Mouse (Mus musculus) activated CD4-positive, CD25-positive, alpha-beta regulatory T cell, adult 9 weeks (primary cell): ENCODE data around the gene Rab11a. TPM values are rescaled to one million over a fixed set of nuclear protein-coding genes. Genes with fewer than 3 reads are reported as not detected.

Experiments used
- polyA plus RNA-seq: library from polyadenylated mRNA; unstranded; fragments of 100-300 nt; shearing (Covaris generic); gene quantifications from one replicate; pipeline ENCODE4 v1.2.1, GENCODE M21; 2017

Gene Rab11a
- 286 TPM for polyA plus RNA-seq

DNA sequence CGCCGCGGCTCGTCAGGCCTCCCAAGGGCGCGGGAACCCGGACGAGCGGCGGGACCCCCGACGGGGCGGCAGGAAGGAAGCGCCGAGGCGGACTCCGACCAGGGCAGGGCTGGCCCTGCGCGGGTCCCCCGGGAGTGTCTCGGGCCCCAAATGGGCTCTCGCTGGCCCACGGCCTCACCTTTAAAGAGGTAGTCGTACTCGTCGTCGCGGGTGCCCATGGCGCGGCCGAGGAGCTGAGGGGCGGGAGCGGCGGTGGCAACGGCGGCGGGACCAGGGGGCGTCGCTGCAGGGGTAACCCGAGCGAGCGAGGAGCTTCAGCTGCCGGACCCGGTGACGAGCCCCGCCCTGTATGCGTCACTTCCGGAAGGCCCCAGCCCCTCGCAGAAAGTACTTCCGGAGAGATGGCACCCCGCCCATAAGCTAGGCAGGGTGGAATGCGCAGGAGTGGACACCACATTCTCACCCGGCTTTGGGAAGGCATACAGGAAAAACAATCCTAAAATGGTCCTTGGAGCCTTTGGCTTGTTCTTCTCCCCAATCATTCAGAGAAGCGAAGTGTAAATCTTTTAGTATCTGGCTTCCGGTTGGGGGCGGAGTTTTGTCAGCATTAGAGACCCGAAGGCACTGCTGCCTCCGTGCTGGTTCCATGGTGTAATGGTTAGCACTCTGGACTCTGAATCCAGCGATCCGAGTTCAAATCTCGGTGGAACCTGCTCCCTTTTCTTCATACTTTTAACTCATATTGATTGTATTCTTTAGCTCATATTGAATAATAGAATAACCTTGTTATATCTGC, at the start of gene Rab11a:
TSS of gene Rab11a (minus strand) at position 353 of the 796 bp plus-strand sequence.

Other genes starting within 250 kb of the Rab11a start
- gene Dennd4a, start 73.6 kb upstream of the Rab11a start, polyA plus RNA-seq = 32.7 TPM
- gene Slc24a1, start 213.8 kb upstream of the Rab11a start, polyA plus RNA-seq = 0.05 TPM
- 48.8 TPM for gene Ints14, start 223.1 kb upstream of the Rab11a start, polyA plus RNA-seq